Mouse (Mus musculus) midbrain, postnatal 0 days (tissue): ENCODE results near the gene Adam30. TPM values are rescaled to one million over a fixed set of nuclear protein-coding genes. Genes with fewer than 3 reads are reported as not detected.

ENCODE experiments used
- ATAC-seq: fragments of 200-750 bp; cut with Nextera tagmentation; 2 replicates; pipeline ENCODE4 v1.8.0; 2017; ENCODE audit warnings: moderate number of reproducible peaks, mild to moderate bottlenecking, moderate TSS enrichment, moderate library complexity; ENCODE audit not compliant: low FRiP score
- DNase-seq: peaks from one replicate; pipeline ENCODE4 v3.0.0-alpha.2; 2015; ENCODE audit warnings: low spot score
- H3K27ac ChIP-seq: fragments of 300-500 bp; sonication (generic); 2 replicates; pipeline ENCODE4 v1.5.1; 2014; ENCODE audit warnings: low read depth, mild to moderate bottlenecking, low read length, mixed read lengths
- H3K27me3 ChIP-seq: fragments of 300-500 bp; sonication (generic); 2 replicates; pipeline ENCODE4 v1.6.1; 2014; ENCODE audit warnings: low read length, control low read depth, mixed read lengths; ENCODE audit not compliant: insufficient read depth
- H3K36me3 ChIP-seq: fragments of 300-500 bp; sonication (generic); 2 replicates; pipeline ENCODE4 v1.6.1; 2014; ENCODE audit warnings: low read length, control low read depth, mixed read lengths; ENCODE audit not compliant: insufficient read depth
- H3K4me1 ChIP-seq: fragments of 300-500 bp; sonication (generic); 2 replicates; pipeline ENCODE4 v1.6.1; 2014; ENCODE audit warnings: mild to moderate bottlenecking, control low read depth, antibody characterized with exemption, low read length, mixed read lengths; ENCODE audit not compliant: insufficient read depth
- H3K4me2 ChIP-seq: fragments of 300-500 bp; sonication (generic); 2 replicates; pipeline ENCODE4 v1.6.1; 2014; ENCODE audit warnings: low read depth, mild to moderate bottlenecking, low read length, mixed read lengths; ENCODE audit not compliant: poor library complexity, severe bottlenecking
- H3K4me3 ChIP-seq: fragments of 300-500 bp; sonication (generic); 2 replicates; pipeline ENCODE4 v1.5.1; 2014; ENCODE audit warnings: low read depth, mild to moderate bottlenecking, low read length, moderate library complexity
- H3K9ac ChIP-seq: fragments of 300-500 bp; sonication (generic); replicated peaks from 2 replicates; pipeline ENCODE4 v1.6.1; 2014; ENCODE audit warnings: mild to moderate bottlenecking, low read length, moderate library complexity, mixed read lengths; ENCODE audit not compliant: poor library complexity, severe bottlenecking
- H3K9me3 ChIP-seq: fragments of 300-500 bp; sonication (generic); 2 replicates; pipeline ENCODE4 v1.6.1; 2016; ENCODE audit warnings: low read length, control low read depth
- CTCF ChIP-seq: IDR thresholded peaks from 2 replicates; pipeline ENCODE4 v1.5.1; 2016; ENCODE audit warnings: antibody characterized with exemption, mild to moderate bottlenecking
- WGBS: fragments of 180-500 bp; shearing (Covaris S2); extraction: QIAGEN DNeasy Blood & Tissue Kit; methylation state at CpG from one replicate; pipeline ENCODE4 v1.1.7; 2014; 5-methylcytosine and 5-hydroxymethylcytosine counted together
- polyA plus RNA-seq: library from polyadenylated mRNA; unstranded; fragments of >200 nt; fragmentation: Nextera tagmentation; extraction: Ambion mirVana; gene quantifications from 2 replicates; pipeline ENCODE4 v1.2.1, GENCODE M21; 2015
- total RNA-seq: library from RNA; depleted of rRNA; stranded (reverse); fragments of >200 nt; gene quantifications from 2 replicates; pipeline ENCODE4 v1.2.3, GENCODE M21; 2014; rRNA removed

The Adam30 gene
- total and polyA plus RNA-seq, 2 experiments from 2014 or later, result not detected

DNA sequence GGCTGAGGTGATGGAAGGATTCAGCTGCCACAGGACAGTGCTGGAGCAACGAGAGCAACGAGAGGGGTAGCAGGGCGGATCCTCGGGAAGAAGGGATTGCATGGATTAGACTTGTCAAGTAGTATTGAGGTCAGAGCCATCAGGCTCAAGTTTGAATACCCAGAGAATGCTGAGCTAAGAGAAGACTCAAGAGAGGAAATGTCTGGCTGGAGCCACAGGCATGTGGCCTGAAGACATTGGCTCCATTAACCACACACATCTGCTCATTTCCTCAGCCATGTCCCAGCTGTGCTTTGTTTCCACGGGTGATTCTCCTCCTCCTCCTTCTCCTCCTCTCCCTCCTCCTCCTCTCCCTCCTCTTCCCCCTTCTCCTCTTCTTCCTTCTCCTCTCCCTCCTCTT is 39.3 kb downstream of the Adam30 start:
- ATAC-seq, result no peak
- Histone ChIP-seq H3K4me3 (no peak overlapping the region), H3K4me2 (no peak overlapping the region), H3K9ac (no peak overlapping the region), H3K27ac (no peak overlapping the region), H3K36me3 (no peaks in the 10 kb centered on the region), H3K9me3 (no peaks in the 10 kb centered on the region), H3K27me3 (no peaks in the 10 kb centered on the region), H3K4me1 (no peaks in the 10 kb centered on the region)
- no peak for DNase-seq
- WGBS, result 74% methylated on average over 5 of the region's 5 CpGs
- no peak for TF ChIP-seq CTCF

DNA sequence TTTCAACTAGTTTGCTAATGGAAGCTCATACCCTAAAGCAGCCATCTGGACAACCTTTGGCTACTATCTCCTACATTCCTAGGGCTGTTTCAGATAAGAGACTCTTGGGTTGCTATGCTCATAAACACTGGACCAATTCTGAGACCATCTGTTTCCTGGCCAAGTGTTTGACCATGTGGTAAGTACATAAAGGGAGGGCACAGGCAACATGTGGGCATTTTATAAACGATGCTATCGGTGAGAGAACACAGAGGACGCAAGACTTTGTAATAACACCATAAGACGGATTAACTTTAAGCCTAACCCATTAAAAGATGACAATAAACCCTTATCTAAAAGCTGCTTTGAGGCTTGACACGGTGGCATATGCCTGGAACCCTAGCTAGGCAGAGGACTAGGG is 42.9 kb downstream of the Adam30 start:
- Histone ChIP-seq H3K27ac (no peak overlapping the region), H3K9me3 (no peaks in the 10 kb centered on the region), H3K36me3 (no peaks in the 10 kb centered on the region), H3K9ac (no peak overlapping the region), H3K4me2 (no peak overlapping the region), H3K27me3 (no peaks in the 10 kb centered on the region), H3K4me3 (no peak overlapping the region), H3K4me1 (no peaks in the 10 kb centered on the region)
- WGBS, result 71% methylated on average over 5 of the region's 5 CpGs
- no peak for TF ChIP-seq CTCF
- no peak for ATAC-seq
- no peak for DNase-seq

DNA sequence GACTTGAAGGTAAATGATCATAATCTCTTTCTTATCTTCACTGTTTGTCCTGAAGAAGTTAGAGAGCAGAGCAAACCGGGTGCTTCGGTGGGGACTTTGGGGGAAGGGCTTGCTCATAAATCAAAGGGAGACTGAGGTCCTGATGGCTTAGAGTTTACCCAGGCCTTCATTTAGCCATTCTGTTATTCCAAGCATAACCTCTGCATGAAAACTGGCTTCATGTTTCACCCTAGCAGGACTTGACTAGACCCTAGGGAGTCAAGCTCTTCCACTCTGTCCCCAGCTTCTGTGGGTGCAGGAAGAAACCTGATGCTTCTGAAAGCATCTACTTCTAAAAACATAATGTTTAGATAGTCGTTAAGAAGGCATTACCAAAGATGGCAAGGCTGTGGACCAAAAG is 46.5 kb downstream of the Adam30 start:
- no peak for TF ChIP-seq CTCF
- no peaks in the 10 kb centered on the region for H3K9me3 ChIP-seq
- 80% methylated on average over 3 of the region's 3 CpGs for WGBS
- DNase-seq, result no peak
- no peaks in the 10 kb centered on the region for H3K27me3 ChIP-seq
- ATAC-seq, result no peak
- H3K4me2 ChIP-seq, result no peak overlapping the region
- no peaks in the 10 kb centered on the region for H3K36me3 ChIP-seq
- H3K9ac ChIP-seq, result no peak overlapping the region
- peaks cover 4% of the 10 kb centered on the region; the same call in 1 of the 2 replicates for H3K4me1 ChIP-seq
- H3K4me3 ChIP-seq, result no peak overlapping the region
- no peak overlapping the region for H3K27ac ChIP-seq

DNA sequence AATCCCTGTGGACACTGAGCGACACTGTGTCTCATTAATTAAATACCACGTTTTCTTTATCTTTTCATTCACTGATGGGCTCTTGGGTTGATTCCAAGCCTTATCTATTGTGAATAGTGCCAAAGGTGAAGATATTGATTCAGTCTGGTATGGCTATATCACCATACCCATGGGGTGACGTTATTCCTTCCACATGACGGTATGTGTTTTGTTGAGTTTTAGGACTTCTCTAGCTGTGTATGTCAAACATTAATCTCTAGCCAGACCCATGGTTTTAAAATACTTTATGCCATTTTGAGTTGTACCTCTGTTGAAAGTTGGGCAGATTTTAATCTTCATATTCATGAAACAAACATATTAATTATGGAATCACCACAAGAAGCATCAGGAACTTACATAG is 48.7 kb downstream of the Adam30 start:
- peaks cover 4% of the 10 kb centered on the region; the same call in 1 of the 2 replicates for H3K4me1 ChIP-seq
- no peak overlapping the region for H3K9ac ChIP-seq
- no peak overlapping the region for H3K4me2 ChIP-seq
- no peak for ATAC-seq
- H3K27ac ChIP-seq, result no peak overlapping the region
- WGBS, result 90% methylated on average over 4 of the region's 4 CpGs
- no peak for TF ChIP-seq CTCF
- DNase-seq, result no peak
- no peaks in the 10 kb centered on the region for H3K27me3 ChIP-seq
- no peak overlapping the region for H3K4me3 ChIP-seq
- H3K9me3 ChIP-seq, result no peaks in the 10 kb centered on the region
- no peaks in the 10 kb centered on the region for H3K36me3 ChIP-seq

DNA sequence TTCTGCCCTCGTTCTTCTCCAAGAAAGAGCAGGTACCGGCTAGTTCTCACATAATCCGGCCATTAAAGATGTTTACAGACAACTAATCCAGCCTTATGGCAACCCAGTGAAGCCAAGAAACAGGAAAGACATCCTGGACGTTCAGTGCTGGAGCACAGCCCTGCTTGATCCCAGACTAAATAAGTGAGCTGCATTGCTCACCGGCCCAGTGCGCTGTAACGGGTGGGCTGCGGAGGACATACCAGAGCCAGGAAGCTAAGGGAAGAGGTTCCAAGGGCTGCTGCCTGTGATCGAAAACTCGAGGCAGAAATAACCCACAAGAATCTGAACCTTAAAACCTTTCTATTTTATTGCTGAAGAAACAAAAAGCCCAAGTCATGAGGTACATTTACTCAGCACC is 50.4 kb downstream of the Adam30 start:
- peaks cover 4% of the 10 kb centered on the region; the same call in 1 of the 2 replicates for H3K4me1 ChIP-seq
- no peak overlapping the region for H3K27ac ChIP-seq
- 67% methylated on average over 10 of the region's 10 CpGs for WGBS
- H3K36me3 ChIP-seq, result no peaks in the 10 kb centered on the region
- no peaks in the 10 kb centered on the region for H3K9me3 ChIP-seq
- H3K9ac ChIP-seq, result no peak overlapping the region
- no peak for DNase-seq
- H3K4me3 ChIP-seq, result no peak overlapping the region
- TF ChIP-seq CTCF, result no peak
- no peak overlapping the region for H3K4me2 ChIP-seq
- no peaks in the 10 kb centered on the region for H3K27me3 ChIP-seq
- no peak for ATAC-seq

DNA sequence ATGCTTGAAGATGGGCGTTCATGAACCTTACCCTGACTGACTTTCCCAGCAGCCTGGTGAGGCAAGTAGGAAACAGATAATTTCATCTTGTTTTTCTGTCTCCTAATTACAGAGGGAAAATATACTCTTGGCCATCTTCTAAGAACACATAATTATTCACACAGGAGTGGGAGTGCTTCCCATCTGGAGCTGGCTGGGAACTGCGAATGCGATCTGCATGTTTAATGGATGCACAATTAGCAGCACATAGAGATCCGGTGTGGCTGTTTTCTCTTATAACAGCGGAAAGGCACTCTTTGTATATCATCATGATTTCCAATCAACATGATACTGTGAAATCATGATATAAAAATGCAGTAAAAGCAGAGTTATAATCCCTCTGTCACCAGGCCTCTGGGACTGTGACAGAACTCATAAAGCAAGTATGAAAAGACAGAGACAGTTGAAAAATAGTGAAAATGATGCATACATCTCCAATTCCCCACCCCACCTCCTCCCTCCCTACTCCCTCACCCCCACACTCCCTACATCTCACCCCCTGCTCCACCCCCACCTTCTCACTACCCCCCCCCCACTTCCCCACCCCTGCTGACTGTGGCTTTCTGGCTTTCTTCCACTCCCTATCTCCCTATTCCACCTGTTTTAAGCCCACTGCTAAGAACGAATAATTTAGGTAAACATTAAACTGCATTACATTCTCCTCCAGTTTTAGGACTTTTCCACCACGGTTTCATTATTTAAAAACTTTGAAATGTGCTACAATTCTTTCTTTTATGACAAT is 51.1 kb downstream of the Adam30 start:
- ATAC-seq (0 out of 2 replicates have a peak, but pooled peaks have one; percentile 31), DNase-seq (peak; percentile 66)
- Histone ChIP-seq H3K9me3 (no peaks in the 10 kb centered on the region), H3K36me3 (no peaks in the 10 kb centered on the region), H3K9ac (no peak overlapping the region), H3K27ac (no peak overlapping the region), H3K4me2 (no peak overlapping the region), H3K4me3 (no peak overlapping the region), H3K4me1 (peaks cover 4% of the 10 kb centered on the region; the same call in 1 of the 2 replicates), H3K27me3 (no peaks in the 10 kb centered on the region)
- TF ChIP-seq CTCF, result no peak
- 56% methylated on average over 7 of the region's 7 CpGs for WGBS

Other genes starting within 250 kb of the Adam30 start
- 22.8 and 33.5 TPM in 2 replicates for gene Notch2, start 147.1 kb upstream of the Adam30 start, total RNA-seq
- 5.4 and 6.1 TPM in 2 replicates for gene Notch2, start 147.1 kb upstream of the Adam30 start, polyA plus RNA-seq
- not detected in 2 replicates for gene Reg4, start 61.5 kb downstream of the Adam30 start, total RNA-seq
- not detected in 2 replicates for gene Reg4, start 61.5 kb downstream of the Adam30 start, polyA plus RNA-seq
- gene Hmgcs2, start 119.8 kb downstream of the Adam30 start, total RNA-seq, result 22.3 and 24.8 TPM in 2 replicates
- 36.3 and 40.4 TPM in 2 replicates for gene Hmgcs2, start 119.8 kb downstream of the Adam30 start, polyA plus RNA-seq
- 182 and 206 TPM in 2 replicates for gene Phgdh, start 179.4 kb downstream of the Adam30 start, total RNA-seq
- gene Phgdh, start 179.4 kb downstream of the Adam30 start, polyA plus RNA-seq, result 148 and 171 TPM in 2 replicates
- 39.5 and 45.9 TPM in 2 replicates for gene Zfp697, start 221.8 kb downstream of the Adam30 start, total RNA-seq
- gene Zfp697, start 221.8 kb downstream of the Adam30 start, polyA plus RNA-seq, result 18.1 and 18.7 TPM in 2 replicates